Mouse (Mus musculus): Measurements from ENCODE around the gene Tcf3. TPM values are rescaled to one million over a fixed set of nuclear protein-coding genes. Genes with fewer than 3 reads are reported as not detected.

Tcf3 gene
- total and polyA plus RNA-seq, 2 experiments from 2014 or later, result 36.1 to 91.4 TPM

- Histone ChIP-seq H3K36me3 (ENCODE audit: insufficient read depth) (no peaks in the 10 kb centered on the region), H3K4me2 (ENCODE audit: low read depth) (peak overlapping the region; percentile 42), H3K9me3 (ENCODE audit: low read length) (no peaks in the 10 kb centered on the region), H3K4me3 (ENCODE audit: low read depth, low read length) (peak overlapping the region; percentile 14; the same call in 1 of the 2 replicates), H3K27me3 (ENCODE audit: insufficient read depth, low read length) (no peaks in the 10 kb centered on the region; the same call in 1 of the 2 replicates), H3K9ac (no peak overlapping the region), H3K27ac (ENCODE audit: low read depth, low read length) (no peak overlapping the region), H3K4me1 (ENCODE audit: insufficient read depth) (0 out of 2 replicates have a peak, but pooled peaks cover 2% of the 10 kb centered on the region)
- 6% methylated on average over 26 of the region's 26 CpGs for WGBS
- ATAC-seq (peak; percentile 96), DNase-seq (peak; percentile 93)
- TF ChIP-seq CTCF (IDR thresholded peaks at IDR 0.05; ENCODE audit: low read depth), result peak; percentile 99
Measured at GRCm38 (mm10) chr10:80445898-80446601, 12.6 kb upstream of the Tcf3 start.

GRCm38 (mm10) chr10:80445052-80445451 lies 11.6 kb upstream of the Tcf3 start:
- ATAC-seq (no peak), DNase-seq (no peak)
- no peak overlapping the region for H3K4me2 ChIP-seq (ENCODE audit: low read depth)
- H3K36me3 ChIP-seq (ENCODE audit: insufficient read depth), result no peaks in the 10 kb centered on the region
- no peaks in the 10 kb centered on the region; the same call in 1 of the 2 replicates for H3K27me3 ChIP-seq (ENCODE audit: insufficient read depth, low read length)
- H3K4me1 ChIP-seq (ENCODE audit: insufficient read depth), result 0 out of 2 replicates have a peak, but pooled peaks cover 2% of the 10 kb centered on the region
- H3K9ac ChIP-seq, result no peak overlapping the region
- H3K9me3 ChIP-seq (ENCODE audit: low read length), result no peaks in the 10 kb centered on the region
- no peak overlapping the region for H3K4me3 ChIP-seq (ENCODE audit: low read depth, low read length)
- WGBS, result 38% methylated on average over 1 of the region's 1 CpGs
- H3K27ac ChIP-seq (ENCODE audit: low read depth, low read length), result no peak overlapping the region
- no peak for TF ChIP-seq CTCF (IDR thresholded peaks at IDR 0.05; ENCODE audit: low read depth)

- no peak overlapping the region for H3K27ac ChIP-seq (ENCODE audit: low read depth, low read length)
- no peak for ATAC-seq
- WGBS, result 49% methylated on average over 5 of the region's 5 CpGs
Measured at GRCm38 (mm10) chr10:80444339-80445045, 11.0 kb upstream of the Tcf3 start.

GRCm38 (mm10) chr10:80443575-80444278 lies 10.3 kb upstream of the Tcf3 start:
- no peak for TF ChIP-seq CTCF (IDR thresholded peaks at IDR 0.05; ENCODE audit: low read depth)
- H3K36me3 ChIP-seq (ENCODE audit: insufficient read depth), result no peaks in the 10 kb centered on the region
- ATAC-seq, result no peak
- DNase-seq, result no peak
- no peak overlapping the region for H3K4me2 ChIP-seq (ENCODE audit: low read depth)
- 0 out of 2 replicates have a peak, but pooled peaks cover 2% of the 10 kb centered on the region for H3K4me1 ChIP-seq (ENCODE audit: insufficient read depth)
- H3K27me3 ChIP-seq (ENCODE audit: insufficient read depth, low read length), result no peaks in the 10 kb centered on the region; the same call in 1 of the 2 replicates
- no peak overlapping the region for H3K27ac ChIP-seq (ENCODE audit: low read depth, low read length)
- WGBS, result 83% methylated on average over 7 of the region's 8 CpGs
- H3K9me3 ChIP-seq (ENCODE audit: low read length), result no peaks in the 10 kb centered on the region
- H3K4me3 ChIP-seq (ENCODE audit: low read depth, low read length), result no peak overlapping the region
- no peak overlapping the region for H3K9ac ChIP-seq

More at GRCm38 (mm10) chr10:80444339-80445045, 11.0 kb upstream of the Tcf3 start:
- Histone ChIP-seq H3K4me3 (ENCODE audit: low read depth, low read length) (no peak overlapping the region), H3K4me2 (ENCODE audit: low read depth) (no peak overlapping the region), H3K9me3 (ENCODE audit: low read length) (no peaks in the 10 kb centered on the region), H3K36me3 (ENCODE audit: insufficient read depth) (no peaks in the 10 kb centered on the region), H3K9ac (no peak overlapping the region), H3K27me3 (ENCODE audit: insufficient read depth, low read length) (no peaks in the 10 kb centered on the region; the same call in 1 of the 2 replicates), H3K4me1 (ENCODE audit: insufficient read depth) (0 out of 2 replicates have a peak, but pooled peaks cover 2% of the 10 kb centered on the region)
- DNase-seq, result no peak
- no peak for TF ChIP-seq CTCF (IDR thresholded peaks at IDR 0.05; ENCODE audit: low read depth)

GRCm38 (mm10) chr10:80442989-80443388 lies 9.5 kb upstream of the Tcf3 start:
- 65% methylated on average over 2 of the region's 2 CpGs for WGBS
- Histone ChIP-seq H3K4me2 (ENCODE audit: low read depth) (no peak overlapping the region), H3K27ac (ENCODE audit: low read depth, low read length) (no peak overlapping the region), H3K9ac (no peak overlapping the region), H3K4me3 (ENCODE audit: low read depth, low read length) (no peak overlapping the region), H3K36me3 (ENCODE audit: insufficient read depth) (no peaks in the 10 kb centered on the region), H3K27me3 (ENCODE audit: insufficient read depth, low read length) (no peaks in the 10 kb centered on the region; the same call in 1 of the 2 replicates), H3K9me3 (ENCODE audit: low read length) (no peaks in the 10 kb centered on the region), H3K4me1 (ENCODE audit: insufficient read depth) (0 out of 2 replicates have a peak, but pooled peaks cover 2% of the 10 kb centered on the region)
- DNase-seq, result no peak
- no peak for TF ChIP-seq CTCF (IDR thresholded peaks at IDR 0.05; ENCODE audit: low read depth)
- no peak for ATAC-seq

GRCm38 (mm10) chr10:80441598-80441997 lies 8.2 kb upstream of the Tcf3 start:
- 0 out of 2 replicates have a peak, but pooled peaks cover 2% of the 10 kb centered on the region for H3K4me1 ChIP-seq (ENCODE audit: insufficient read depth)
- ATAC-seq (no peak), DNase-seq (no peak)
- H3K4me2 ChIP-seq (ENCODE audit: low read depth), result no peak overlapping the region
- H3K27ac ChIP-seq (ENCODE audit: low read depth, low read length), result no peak overlapping the region
- no peak overlapping the region for H3K4me3 ChIP-seq (ENCODE audit: low read depth, low read length)
- 63% methylated on average over 8 of the region's 8 CpGs for WGBS
- no peaks in the 10 kb centered on the region for H3K9me3 ChIP-seq (ENCODE audit: low read length)
- no peaks in the 10 kb centered on the region; the same call in 1 of the 2 replicates for H3K27me3 ChIP-seq (ENCODE audit: insufficient read depth, low read length)
- no peak for TF ChIP-seq CTCF (IDR thresholded peaks at IDR 0.05; ENCODE audit: low read depth)
- no peak overlapping the region for H3K9ac ChIP-seq
- no peaks in the 10 kb centered on the region for H3K36me3 ChIP-seq (ENCODE audit: insufficient read depth)

All from forebrain, postnatal 0 days (tissue).